Mouse (Mus musculus): ENCODE data around the gene AI464131. TPM values are rescaled to one million over a fixed set of nuclear protein-coding genes. Genes with fewer than 3 reads are reported as not detected.

The AI464131 gene
- polyA plus RNA-seq, 1 experiment from 2014 or later = 9.6 TPM

- no peak overlapping the region for H3K4me2 ChIP-seq (ENCODE audit: low read depth)
- H3K27ac ChIP-seq (ENCODE audit: low read depth, low read length) = no peak overlapping the region
- no peak overlapping the region for H3K4me3 ChIP-seq (ENCODE audit: low read depth, low read length)
- H3K4me1 ChIP-seq (ENCODE audit: control insufficient read depth, insufficient read depth, low read length) = peaks cover 30% of the 10 kb centered on the region
- H3K9me3 ChIP-seq (ENCODE audit: control insufficient read depth, low read length) = no peaks in the 10 kb centered on the region
- H3K36me3 ChIP-seq (ENCODE audit: control insufficient read depth, insufficient read depth, low read length) = no peaks in the 10 kb centered on the region
- no peak for ATAC-seq (ENCODE audit: insufficient read depth, low FRiP score, low TSS enrichment)
- 0 out of 2 replicates have a peak overlapping the region, but pooled peaks have one; percentile 39 for H3K9ac ChIP-seq (ENCODE audit: low read length)
- H3K27me3 ChIP-seq (ENCODE audit: control insufficient read depth, insufficient read depth, low read length) = no peaks in the 10 kb centered on the region
- 44% methylated on average over 7 of the region's 7 CpGs for WGBS
- DNase-seq (ENCODE audit: low spot score) = peak; percentile 25
These were observed 23.7 kb upstream of the AI464131 start for GRCm38 (mm10) chr4:41526553-41526952.

- Histone ChIP-seq H3K36me3 (ENCODE audit: control insufficient read depth, insufficient read depth, low read length) (no peaks in the 10 kb centered on the region), H3K27ac (ENCODE audit: low read depth, low read length) (no peak overlapping the region), H3K9me3 (ENCODE audit: control insufficient read depth, low read length) (no peaks in the 10 kb centered on the region), H3K27me3 (ENCODE audit: control insufficient read depth, insufficient read depth, low read length) (no peaks in the 10 kb centered on the region), H3K4me3 (ENCODE audit: low read depth, low read length) (no peak overlapping the region), H3K4me2 (ENCODE audit: low read depth) (no peak overlapping the region), H3K4me1 (ENCODE audit: control insufficient read depth, insufficient read depth, low read length) (peaks cover 27% of the 10 kb centered on the region), H3K9ac (ENCODE audit: low read length) (no peak overlapping the region)
- WGBS = 82% methylated on average over 9 of the region's 9 CpGs
- ATAC-seq (ENCODE audit: insufficient read depth, low FRiP score, low TSS enrichment) (no peak), DNase-seq (ENCODE audit: low spot score) (no peak)
These were observed 22.0 kb upstream of the AI464131 start for GRCm38 (mm10) chr4:41524829-41525228.

- no peak overlapping the region for H3K4me2 ChIP-seq (ENCODE audit: low read depth)
- no peak overlapping the region for H3K9ac ChIP-seq (ENCODE audit: low read length)
- 80% methylated on average over 7 of the region's 7 CpGs for WGBS
- no peaks in the 10 kb centered on the region for H3K27me3 ChIP-seq (ENCODE audit: control insufficient read depth, insufficient read depth, low read length)
- H3K4me1 ChIP-seq (ENCODE audit: control insufficient read depth, insufficient read depth, low read length) = peaks cover 24% of the 10 kb centered on the region
- no peak overlapping the region for H3K4me3 ChIP-seq (ENCODE audit: low read depth, low read length)
- H3K27ac ChIP-seq (ENCODE audit: low read depth, low read length) = no peak overlapping the region
- no peak for ATAC-seq (ENCODE audit: insufficient read depth, low FRiP score, low TSS enrichment)
- no peak for DNase-seq (ENCODE audit: low spot score)
- no peaks in the 10 kb centered on the region for H3K36me3 ChIP-seq (ENCODE audit: control insufficient read depth, insufficient read depth, low read length)
- H3K9me3 ChIP-seq (ENCODE audit: control insufficient read depth, low read length) = no peaks in the 10 kb centered on the region
These were observed 21.0 kb upstream of the AI464131 start for GRCm38 (mm10) chr4:41523839-41524238.

GRCm38 (mm10) chr4:41522788-41523187 lies 19.9 kb upstream of the AI464131 start:
- Histone ChIP-seq H3K4me3 (ENCODE audit: low read depth, low read length) (no peak overlapping the region), H3K36me3 (ENCODE audit: control insufficient read depth, insufficient read depth, low read length) (no peaks in the 10 kb centered on the region), H3K4me2 (ENCODE audit: low read depth) (no peak overlapping the region), H3K27me3 (ENCODE audit: control insufficient read depth, insufficient read depth, low read length) (no peaks in the 10 kb centered on the region), H3K9me3 (ENCODE audit: control insufficient read depth, low read length) (no peaks in the 10 kb centered on the region), H3K27ac (ENCODE audit: low read depth, low read length) (no peak overlapping the region), H3K9ac (ENCODE audit: low read length) (no peak overlapping the region), H3K4me1 (ENCODE audit: control insufficient read depth, insufficient read depth, low read length) (peaks cover 13% of the 10 kb centered on the region)
- DNase-seq (ENCODE audit: low spot score) = peak; percentile 44
- ATAC-seq (ENCODE audit: insufficient read depth, low FRiP score, low TSS enrichment) = no peak
- 52% methylated on average over 5 of the region's 5 CpGs for WGBS

GRCm38 (mm10) chr4:41522136-41522535 lies 19.3 kb upstream of the AI464131 start:
- Histone ChIP-seq H3K4me1 (ENCODE audit: control insufficient read depth, insufficient read depth, low read length) (peaks cover 9% of the 10 kb centered on the region), H3K36me3 (ENCODE audit: control insufficient read depth, insufficient read depth, low read length) (no peaks in the 10 kb centered on the region), H3K4me2 (ENCODE audit: low read depth) (no peak overlapping the region), H3K4me3 (ENCODE audit: low read depth, low read length) (no peak overlapping the region), H3K9ac (ENCODE audit: low read length) (no peak overlapping the region), H3K27ac (ENCODE audit: low read depth, low read length) (no peak overlapping the region), H3K9me3 (ENCODE audit: control insufficient read depth, low read length) (no peaks in the 10 kb centered on the region), H3K27me3 (ENCODE audit: control insufficient read depth, insufficient read depth, low read length) (no peaks in the 10 kb centered on the region)
- DNase-seq (ENCODE audit: low spot score) (no peak), ATAC-seq (ENCODE audit: insufficient read depth, low FRiP score, low TSS enrichment) (no peak)
- WGBS = 78% methylated on average over 6 of the region's 6 CpGs

- Histone ChIP-seq H3K27ac (ENCODE audit: low read depth, low read length) (no peak overlapping the region), H3K27me3 (ENCODE audit: control insufficient read depth, insufficient read depth, low read length) (no peaks in the 10 kb centered on the region), H3K9ac (ENCODE audit: low read length) (no peak overlapping the region), H3K4me2 (ENCODE audit: low read depth) (no peak overlapping the region), H3K9me3 (ENCODE audit: control insufficient read depth, low read length) (no peaks in the 10 kb centered on the region), H3K4me3 (ENCODE audit: low read depth, low read length) (no peak overlapping the region), H3K4me1 (ENCODE audit: control insufficient read depth, insufficient read depth, low read length) (no peaks in the 10 kb centered on the region), H3K36me3 (ENCODE audit: control insufficient read depth, insufficient read depth, low read length) (no peaks in the 10 kb centered on the region)
- WGBS = 36% methylated on average over 14 of the region's 14 CpGs
- ATAC-seq (ENCODE audit: insufficient read depth, low FRiP score, low TSS enrichment) (no peak), DNase-seq (ENCODE audit: low spot score) (no peak)
These were observed 17.8 kb upstream of the AI464131 start for GRCm38 (mm10) chr4:41520641-41521040.

GRCm38 (mm10) chr4:41519195-41519594 lies 16.3 kb upstream of the AI464131 start:
- Histone ChIP-seq H3K27ac (ENCODE audit: low read depth, low read length) (no peak overlapping the region), H3K36me3 (ENCODE audit: control insufficient read depth, insufficient read depth, low read length) (no peaks in the 10 kb centered on the region), H3K27me3 (ENCODE audit: control insufficient read depth, insufficient read depth, low read length) (no peaks in the 10 kb centered on the region), H3K4me1 (ENCODE audit: control insufficient read depth, insufficient read depth, low read length) (no peaks in the 10 kb centered on the region), H3K4me2 (ENCODE audit: low read depth) (no peak overlapping the region), H3K9ac (ENCODE audit: low read length) (no peak overlapping the region), H3K9me3 (ENCODE audit: control insufficient read depth, low read length) (no peaks in the 10 kb centered on the region), H3K4me3 (ENCODE audit: low read depth, low read length) (no peak overlapping the region)
- ATAC-seq (ENCODE audit: insufficient read depth, low FRiP score, low TSS enrichment) (no peak), DNase-seq (ENCODE audit: low spot score) (no peak)
- WGBS = 93% methylated on average over 5 of the region's 5 CpGs

- DNase-seq (ENCODE audit: low spot score) (no peak), ATAC-seq (ENCODE audit: insufficient read depth, low FRiP score, low TSS enrichment) (no peak)
- Histone ChIP-seq H3K4me3 (ENCODE audit: low read depth, low read length) (no peak overlapping the region), H3K4me1 (ENCODE audit: control insufficient read depth, insufficient read depth, low read length) (no peaks in the 10 kb centered on the region), H3K9me3 (ENCODE audit: control insufficient read depth, low read length) (no peaks in the 10 kb centered on the region), H3K36me3 (ENCODE audit: control insufficient read depth, insufficient read depth, low read length) (no peaks in the 10 kb centered on the region), H3K27me3 (ENCODE audit: control insufficient read depth, insufficient read depth, low read length) (no peaks in the 10 kb centered on the region), H3K4me2 (ENCODE audit: low read depth) (no peak overlapping the region), H3K27ac (ENCODE audit: low read depth, low read length) (no peak overlapping the region), H3K9ac (ENCODE audit: low read length) (no peak overlapping the region)
- WGBS = 77% methylated on average over 7 of the region's 7 CpGs
These were observed 15.5 kb upstream of the AI464131 start for GRCm38 (mm10) chr4:41518349-41518748.

GRCm38 (mm10) chr4:41517233-41517632 lies 14.4 kb upstream of the AI464131 start, which contains the start of gene 1110017D15Rik:
Gene 1110017D15Rik (minus strand): TSS chr4:41517333.
- 84% methylated on average over 2 of the region's 2 CpGs for WGBS
- ATAC-seq (ENCODE audit: insufficient read depth, low FRiP score, low TSS enrichment) = no peak
- H3K4me1 ChIP-seq (ENCODE audit: control insufficient read depth, insufficient read depth, low read length) = no peaks in the 10 kb centered on the region
- H3K4me2 ChIP-seq (ENCODE audit: low read depth) = no peak within 1 kb of the TSS
- no peak within 1 kb of the TSS for H3K4me3 ChIP-seq (ENCODE audit: low read depth, low read length)
- no peak within 1 kb of the TSS for H3K27ac ChIP-seq (ENCODE audit: low read depth, low read length)
- no peaks in the 10 kb centered on the region for H3K27me3 ChIP-seq (ENCODE audit: control insufficient read depth, insufficient read depth, low read length)
- no peak within 1 kb of the TSS for H3K9ac ChIP-seq (ENCODE audit: low read length)
- no peak for DNase-seq (ENCODE audit: low spot score)
- H3K36me3 ChIP-seq (ENCODE audit: control insufficient read depth, insufficient read depth, low read length) = no peaks in the 10 kb centered on the region
- no peaks in the 10 kb centered on the region for H3K9me3 ChIP-seq (ENCODE audit: control insufficient read depth, low read length)

Data from neural tube, embryonic 11.5 days (tissue).